Mouse (Mus musculus): ENCODE data around the gene Pitx2. TPM values are rescaled to one million over a fixed set of nuclear protein-coding genes. Genes with fewer than 3 reads are reported as not detected.

Pitx2 gene
- polyA plus RNA-seq, 1 experiment from 2014 or later, result 1.8 TPM

DNA sequence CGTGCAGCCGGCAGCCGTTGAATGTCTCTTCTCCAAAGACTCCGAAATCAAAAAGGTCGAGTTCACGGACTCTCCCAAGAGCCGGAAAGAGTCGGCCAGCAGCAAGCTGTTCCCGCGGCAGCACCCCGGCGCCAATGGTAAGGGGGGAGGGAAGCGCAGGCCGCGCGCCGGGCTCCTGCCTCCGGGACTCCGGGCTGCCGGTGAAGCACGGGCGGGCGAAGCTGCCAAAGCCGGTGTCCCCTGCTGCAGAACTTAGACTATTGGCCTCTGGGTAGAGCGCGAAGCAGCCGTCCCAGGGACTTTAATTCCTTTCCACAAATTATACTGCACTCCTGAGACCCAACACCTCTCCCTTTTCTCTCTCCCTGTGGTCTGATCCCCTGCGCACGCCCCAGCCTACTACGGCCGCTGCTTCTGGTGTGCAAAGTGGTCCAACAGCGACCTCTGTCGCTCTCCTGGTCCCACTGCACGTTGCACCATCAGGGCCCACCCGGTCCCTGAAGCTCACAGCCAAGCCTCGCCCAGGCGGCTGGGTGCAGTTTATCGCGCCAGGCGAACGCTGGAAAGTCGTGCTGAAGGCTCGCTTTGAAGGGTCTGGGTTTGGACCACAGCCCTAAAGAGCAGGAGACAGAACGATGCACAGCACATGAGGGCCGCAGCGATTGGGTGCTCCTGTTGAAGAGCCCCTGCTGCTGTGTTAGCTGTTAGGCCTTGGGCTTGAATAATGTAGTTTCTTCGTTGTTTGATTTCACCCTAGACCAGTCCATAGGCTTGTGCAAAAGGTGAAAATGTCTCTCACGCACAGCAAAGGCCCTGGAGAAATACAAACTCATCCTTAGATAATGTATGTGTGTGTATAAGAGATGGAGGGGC, 5.0 kb downstream of the Pitx2 start:
- H3K4me2 ChIP-seq (replicated peaks), result peak overlapping the region; percentile 78
- H3K9me3 ChIP-seq, result no peaks in the 10 kb centered on the region
- peak overlapping the region; percentile 41 for H3K4me3 ChIP-seq
- peak; percentile 97 for ATAC-seq (replicated peaks)
- no peaks in the 10 kb centered on the region for H3K36me3 ChIP-seq
- H3K27ac ChIP-seq (replicated peaks), result no peak overlapping the region
- peak overlapping the region; percentile 18; the same call in 1 of the 2 replicates for H3K9ac ChIP-seq (replicated peaks)
- under 1% methylated on average over 48 of the region's 48 CpGs for WGBS
- H3K4me1 ChIP-seq, result peaks cover 25% of the 10 kb centered on the region
- peaks cover 90% of the 10 kb centered on the region for H3K27me3 ChIP-seq

DNA sequence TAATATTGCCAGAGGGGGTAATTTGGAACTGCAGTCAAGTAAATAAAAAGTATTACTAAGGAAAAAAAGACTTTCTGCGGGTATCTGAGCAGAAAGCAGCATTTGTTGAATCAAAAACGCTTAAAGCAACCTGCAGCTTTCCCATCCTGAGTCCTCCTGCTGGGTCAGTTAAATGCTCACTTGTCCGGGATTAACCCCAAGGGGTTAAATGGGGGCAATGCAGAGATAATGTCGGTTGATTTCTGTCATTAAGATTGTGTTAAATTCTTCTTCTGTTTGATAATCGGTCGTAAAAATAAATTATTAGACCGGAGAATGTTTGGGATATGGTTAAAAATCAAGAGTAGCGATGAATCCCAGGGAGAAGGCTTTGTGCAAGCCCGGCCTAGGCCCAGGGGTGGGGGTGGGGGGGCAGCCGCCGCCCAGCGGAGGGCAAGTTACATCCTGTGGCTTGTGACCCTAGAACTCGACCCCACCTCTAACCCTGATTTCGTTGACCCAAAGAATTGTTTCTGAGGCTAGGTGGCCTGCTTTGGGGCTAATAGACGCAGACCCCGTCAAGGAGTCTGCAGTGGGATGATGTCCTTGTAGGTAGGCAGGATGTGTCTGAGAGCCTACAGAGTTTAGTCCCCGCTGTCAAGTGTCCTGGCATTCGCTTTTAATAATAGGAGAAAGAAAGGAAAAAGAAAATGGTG, 6.0 kb downstream of the Pitx2 start:
- Histone ChIP-seq H3K9ac (replicated peaks) (no peak overlapping the region), H3K4me3 (no peak overlapping the region), H3K9me3 (no peaks in the 10 kb centered on the region), H3K4me2 (replicated peaks) (no peak overlapping the region), H3K27ac (replicated peaks) (no peak overlapping the region), H3K4me1 (peaks cover 20% of the 10 kb centered on the region), H3K36me3 (no peaks in the 10 kb centered on the region), H3K27me3 (peaks cover 94% of the 10 kb centered on the region)
- 2% methylated on average over 18 of the region's 18 CpGs for WGBS
- ATAC-seq (replicated peaks), result no peak

DNA sequence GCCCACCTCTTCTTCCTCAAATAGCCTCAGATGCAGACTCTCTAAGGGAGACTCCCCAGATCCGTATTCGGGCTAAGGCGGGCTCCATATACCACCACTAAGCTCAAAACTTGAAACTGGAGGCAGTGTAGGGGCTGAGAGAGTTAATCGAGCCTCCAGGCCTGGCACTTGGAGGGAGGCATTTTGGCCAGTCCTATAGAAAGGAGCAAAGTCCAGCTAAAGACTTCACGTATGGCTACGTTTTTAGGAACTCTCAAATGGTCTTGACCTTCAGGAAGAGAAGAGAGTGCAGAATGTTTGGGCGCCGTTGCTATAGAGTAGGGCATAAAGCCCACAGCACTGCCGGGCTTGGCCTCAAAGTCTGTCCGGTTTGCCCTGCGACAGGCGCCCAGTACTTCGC, 7.1 kb downstream of the Pitx2 start:
- Histone ChIP-seq H3K27me3 (peaks cover 96% of the 10 kb centered on the region), H3K4me2 (replicated peaks) (no peak overlapping the region), H3K4me3 (no peak overlapping the region), H3K9ac (replicated peaks) (no peak overlapping the region), H3K27ac (replicated peaks) (no peak overlapping the region), H3K9me3 (no peaks in the 10 kb centered on the region), H3K4me1 (peaks cover 20% of the 10 kb centered on the region), H3K36me3 (no peaks in the 10 kb centered on the region)
- ATAC-seq (replicated peaks), result no peak
- 1% methylated on average over 13 of the region's 13 CpGs for WGBS

DNA sequence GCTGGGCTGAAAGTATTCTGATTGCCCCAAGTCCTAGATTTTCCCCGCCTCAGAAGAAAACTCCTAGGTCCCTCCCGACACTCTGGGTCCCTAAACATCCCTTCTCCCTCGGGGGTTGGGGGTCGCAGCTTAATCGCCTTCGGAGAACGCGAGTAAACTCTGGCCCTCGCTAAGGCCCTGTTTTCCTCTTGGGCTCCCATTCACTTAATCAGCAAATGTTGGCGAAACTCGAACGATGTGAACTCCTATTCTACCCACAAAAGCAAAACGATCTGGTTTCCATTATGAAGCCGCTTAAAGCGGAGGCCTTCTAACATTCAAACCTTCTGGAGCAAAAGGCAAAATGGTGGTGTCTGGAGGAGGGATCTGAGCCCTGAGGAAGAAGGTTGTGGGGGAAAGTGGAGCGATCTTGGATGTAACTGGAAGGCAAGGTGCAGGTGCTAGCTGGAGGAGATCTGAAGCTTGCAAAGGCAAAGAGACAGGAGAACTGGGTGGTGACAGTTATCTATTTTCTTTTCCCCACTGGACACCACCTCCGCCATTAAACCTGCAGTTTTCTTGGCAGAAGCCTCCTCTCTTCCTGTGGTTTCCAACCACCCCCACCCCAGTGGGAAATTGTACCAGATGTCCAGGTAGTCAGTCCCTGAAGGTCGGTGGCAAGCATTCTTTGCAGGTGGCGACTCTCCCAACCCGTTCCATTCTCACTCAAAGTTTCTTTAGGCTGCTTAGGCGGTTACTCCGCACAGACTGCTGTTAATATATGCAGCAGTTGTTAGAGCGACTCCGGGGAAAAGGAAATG, 7.8 kb downstream of the Pitx2 start:
- Histone ChIP-seq H3K9ac (replicated peaks) (no peak overlapping the region), H3K4me3 (no peak overlapping the region), H3K4me1 (peaks cover 20% of the 10 kb centered on the region), H3K27ac (replicated peaks) (no peak overlapping the region), H3K36me3 (no peaks in the 10 kb centered on the region), H3K27me3 (peaks cover 96% of the 10 kb centered on the region), H3K9me3 (no peaks in the 10 kb centered on the region), H3K4me2 (replicated peaks) (no peak overlapping the region)
- under 1% methylated on average over 24 of the region's 24 CpGs for WGBS
- no peak for ATAC-seq (replicated peaks)

DNA sequence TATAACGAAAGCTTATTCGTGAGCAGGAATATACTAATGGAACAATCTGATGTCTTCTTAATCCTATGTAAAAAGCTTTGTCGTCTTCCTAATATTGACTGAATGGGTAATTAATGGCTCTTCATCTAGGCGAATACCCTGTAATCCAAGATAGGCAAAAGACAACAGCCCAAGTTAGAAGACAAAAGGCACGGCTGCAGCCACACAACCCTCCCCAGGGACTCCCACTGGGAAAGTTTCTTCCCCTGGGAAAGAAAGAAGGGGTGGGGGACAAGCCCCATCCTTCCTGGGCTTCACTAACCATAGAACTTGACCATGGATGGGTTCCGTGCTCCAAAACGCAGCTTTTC, 8.3 kb downstream of the Pitx2 start:
- Histone ChIP-seq H3K27ac (replicated peaks) (no peak overlapping the region), H3K9me3 (no peaks in the 10 kb centered on the region), H3K36me3 (no peaks in the 10 kb centered on the region), H3K4me3 (no peak overlapping the region), H3K4me2 (replicated peaks) (no peak overlapping the region), H3K4me1 (peaks cover 17% of the 10 kb centered on the region), H3K27me3 (peaks cover 96% of the 10 kb centered on the region), H3K9ac (replicated peaks) (no peak overlapping the region)
- under 1% methylated on average over 7 of the region's 7 CpGs for WGBS
- no peak for ATAC-seq (replicated peaks)

DNA sequence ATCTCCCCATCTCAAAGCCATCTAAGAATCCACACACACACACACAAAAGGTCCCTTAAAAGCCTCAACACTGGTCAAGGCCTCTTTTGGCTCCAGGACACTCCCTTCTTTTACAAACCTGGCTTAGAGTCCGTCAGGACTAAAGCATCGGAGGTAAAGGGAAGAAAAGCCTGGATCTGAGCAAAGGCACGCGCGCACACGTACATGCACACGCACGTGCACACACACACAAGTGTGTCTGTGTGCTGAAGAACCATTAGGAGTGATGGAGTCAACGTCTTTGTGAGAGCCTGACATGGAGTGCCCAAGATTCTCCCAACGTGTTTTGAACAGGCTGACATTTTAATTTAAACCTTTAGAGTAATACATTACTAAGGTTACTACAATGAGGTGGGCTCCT, 8.7 kb downstream of the Pitx2 start:
- H3K4me2 ChIP-seq (replicated peaks), result no peak overlapping the region
- H3K9me3 ChIP-seq, result no peaks in the 10 kb centered on the region
- H3K4me3 ChIP-seq, result no peak overlapping the region
- H3K36me3 ChIP-seq, result no peaks in the 10 kb centered on the region
- peaks cover 13% of the 10 kb centered on the region for H3K4me1 ChIP-seq
- no peak for ATAC-seq (replicated peaks)
- 1% methylated on average over 10 of the region's 10 CpGs for WGBS
- H3K27ac ChIP-seq (replicated peaks), result no peak overlapping the region
- H3K27me3 ChIP-seq, result peaks cover 96% of the 10 kb centered on the region
- no peak overlapping the region for H3K9ac ChIP-seq (replicated peaks)

DNA sequence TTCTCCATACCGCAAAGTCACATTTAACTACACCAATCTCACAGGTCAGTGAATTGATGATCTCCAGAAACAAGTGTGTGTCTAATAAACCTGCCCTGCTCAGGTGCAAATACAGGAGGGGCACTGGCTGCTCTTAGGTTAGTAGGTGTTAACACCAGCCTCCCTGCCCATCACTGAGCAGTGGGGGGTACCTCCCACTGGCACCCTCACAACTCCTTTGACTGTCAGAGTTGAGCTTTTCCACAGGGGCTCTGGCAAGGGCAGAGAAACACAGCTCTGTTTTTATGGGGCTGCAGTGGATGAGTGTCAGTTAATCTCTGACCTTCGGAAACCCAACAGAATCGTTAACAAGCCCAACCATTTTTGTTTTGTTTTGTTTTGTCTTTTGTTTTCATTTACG, 9.6 kb downstream of the Pitx2 start:
- H3K4me1 ChIP-seq, result peaks cover 16% of the 10 kb centered on the region
- no peak for ATAC-seq (replicated peaks)
- 2% methylated on average over 4 of the region's 4 CpGs for WGBS

DNA sequence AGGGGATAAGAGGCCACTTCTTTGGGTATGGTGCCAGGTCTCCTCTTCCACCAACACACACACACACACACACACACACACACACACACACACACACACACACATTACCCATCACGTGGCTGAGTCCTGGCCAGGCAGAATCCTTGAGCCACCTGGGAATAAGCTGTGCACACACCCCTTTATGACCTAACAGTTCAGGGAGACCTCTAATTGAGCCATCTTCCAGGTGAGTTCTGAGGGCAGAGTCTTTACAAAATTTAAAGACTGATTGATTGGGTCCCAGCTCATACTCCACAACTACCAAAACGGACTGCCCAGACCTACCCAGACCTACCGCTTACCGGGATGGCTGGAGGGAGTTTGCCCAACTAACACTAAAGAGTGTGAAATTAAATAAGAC, 10.1 kb downstream of the Pitx2 start:
- H3K27me3 ChIP-seq, result peaks cover 91% of the 10 kb centered on the region
- H3K4me2 ChIP-seq (replicated peaks), result no peak overlapping the region
- 0% methylated on average over 4 of the region's 4 CpGs for WGBS
- peaks cover 16% of the 10 kb centered on the region for H3K4me1 ChIP-seq
- no peak overlapping the region for H3K9ac ChIP-seq (replicated peaks)
- no peak overlapping the region for H3K27ac ChIP-seq (replicated peaks)
- no peaks in the 10 kb centered on the region for H3K36me3 ChIP-seq
- no peaks in the 10 kb centered on the region for H3K9me3 ChIP-seq
- ATAC-seq (replicated peaks), result no peak
- no peak overlapping the region for H3K4me3 ChIP-seq

More for the DNA sequence above, 9.6 kb downstream of the Pitx2 start:
- H3K9ac ChIP-seq (replicated peaks), result no peak overlapping the region
- H3K36me3 ChIP-seq, result no peaks in the 10 kb centered on the region
- no peak overlapping the region for H3K4me3 ChIP-seq
- H3K27me3 ChIP-seq, result peaks cover 91% of the 10 kb centered on the region
- no peak overlapping the region for H3K27ac ChIP-seq (replicated peaks)
- no peak overlapping the region for H3K4me2 ChIP-seq (replicated peaks)
- H3K9me3 ChIP-seq, result no peaks in the 10 kb centered on the region

DNA sequence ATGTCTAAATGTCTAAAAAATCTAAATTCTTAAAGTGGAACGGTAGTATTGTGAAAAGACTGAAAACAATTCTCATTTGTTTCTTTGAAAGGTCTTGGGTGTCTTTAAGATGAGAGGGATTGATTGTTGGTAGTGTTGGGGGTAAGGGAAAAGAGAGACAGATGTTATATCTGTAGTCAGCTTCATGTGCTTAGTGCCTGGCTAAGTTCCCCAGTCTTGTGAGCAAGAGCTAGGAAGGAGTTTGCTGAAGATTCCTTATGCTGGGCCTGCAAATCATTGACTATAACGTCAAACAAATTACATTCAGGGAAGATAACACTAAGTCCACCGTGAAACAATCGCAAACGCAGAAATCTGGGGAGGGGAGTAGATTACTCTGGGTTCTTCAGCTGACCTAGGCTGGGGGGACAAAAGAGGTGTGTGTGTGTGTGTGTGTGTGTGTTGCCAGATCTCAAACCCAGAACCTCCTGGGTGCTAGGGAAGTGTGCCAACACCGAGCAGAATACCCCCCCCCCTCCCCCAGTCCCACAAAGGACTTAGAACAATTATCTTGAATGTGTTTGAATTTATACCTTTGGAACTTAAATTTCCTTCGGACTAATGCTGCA, 12.5 kb downstream of the Pitx2 start:
- Histone ChIP-seq H3K9ac (replicated peaks) (no peak overlapping the region), H3K4me1 (peaks cover 27% of the 10 kb centered on the region), H3K36me3 (no peaks in the 10 kb centered on the region), H3K9me3 (no peaks in the 10 kb centered on the region), H3K4me3 (no peak overlapping the region), H3K27ac (replicated peaks) (no peak overlapping the region), H3K4me2 (replicated peaks) (no peak overlapping the region), H3K27me3 (peaks cover 86% of the 10 kb centered on the region)
- WGBS, result 2% methylated on average over 7 of the region's 7 CpGs
- no peak for ATAC-seq (replicated peaks)

DNA sequence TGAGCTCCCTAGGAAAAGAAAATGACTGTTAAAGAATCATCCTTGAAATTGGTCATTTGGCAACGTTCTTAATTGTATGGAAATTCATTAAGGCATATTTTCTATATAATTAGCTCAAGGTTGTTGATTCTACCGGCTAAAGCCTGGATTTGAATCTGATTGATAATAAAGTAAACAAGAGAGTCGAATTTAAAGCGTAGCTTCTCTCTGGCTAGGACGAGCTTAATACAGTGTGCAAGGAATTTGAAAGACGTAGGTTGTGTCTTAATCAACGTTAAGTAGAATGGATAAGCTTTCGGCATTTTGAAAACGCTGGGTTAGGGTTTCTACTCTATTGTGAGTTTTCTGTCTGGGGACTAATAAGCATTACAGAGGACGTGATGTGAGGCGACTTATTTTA, 13.1 kb downstream of the Pitx2 start:
- Histone ChIP-seq H3K27me3 (peaks cover 84% of the 10 kb centered on the region), H3K4me3 (no peak overlapping the region), H3K9ac (replicated peaks) (no peak overlapping the region), H3K36me3 (no peaks in the 10 kb centered on the region), H3K4me2 (replicated peaks) (no peak overlapping the region), H3K9me3 (no peaks in the 10 kb centered on the region), H3K27ac (replicated peaks) (no peak overlapping the region), H3K4me1 (peaks cover 27% of the 10 kb centered on the region)
- ATAC-seq (replicated peaks), result no peak
- WGBS, result 1% methylated on average over 11 of the region's 11 CpGs

DNA sequence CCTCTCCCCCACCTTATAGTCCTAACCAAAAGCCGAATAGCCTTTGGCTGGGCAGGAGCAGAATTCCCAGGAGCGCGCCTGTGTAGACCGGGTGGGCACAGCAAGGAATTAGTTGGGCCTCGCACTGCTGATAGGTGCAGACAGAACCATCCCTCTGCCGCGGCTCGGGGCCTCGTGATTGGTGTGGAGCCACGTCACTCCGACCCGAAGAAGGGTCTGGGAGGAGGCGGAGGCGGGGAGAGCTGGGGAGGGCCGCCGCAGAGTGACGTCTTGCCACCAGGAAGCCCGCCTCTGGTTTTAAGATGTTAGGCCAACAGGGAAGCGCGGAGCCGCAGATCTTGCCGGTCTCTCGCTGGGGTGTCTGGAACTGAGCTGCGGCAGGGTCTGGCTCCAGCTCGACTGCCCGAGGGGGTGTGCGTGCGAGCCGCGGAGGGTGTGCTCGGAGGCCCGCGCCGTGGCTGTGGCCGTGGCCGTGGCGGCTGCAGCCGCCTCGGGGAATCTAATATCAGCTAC, 14.0 kb downstream of the Pitx2 start:
- H3K27ac ChIP-seq (replicated peaks), result no peak overlapping the region
- under 1% methylated on average over 39 of the region's 39 CpGs for WGBS
- peaks cover 84% of the 10 kb centered on the region for H3K27me3 ChIP-seq
- no peaks in the 10 kb centered on the region for H3K36me3 ChIP-seq
- peak overlapping the region; percentile 44 for H3K4me3 ChIP-seq
- no peaks in the 10 kb centered on the region for H3K9me3 ChIP-seq
- H3K4me1 ChIP-seq, result peaks cover 31% of the 10 kb centered on the region
- H3K4me2 ChIP-seq (replicated peaks), result peak overlapping the region; percentile 72
- peak overlapping the region; percentile 14; the same call in 1 of the 2 replicates for H3K9ac ChIP-seq (replicated peaks)
- peak; percentile 96 for ATAC-seq (replicated peaks)

Data from forebrain, embryonic 15.5 days (tissue).